Mouse (Mus musculus) bone marrow macrophage, adult 2 months (primary cell): ENCODE results near the gene Gm6309. TPM values are rescaled to one million over a fixed set of nuclear protein-coding genes. Genes with fewer than 3 reads are reported as not detected.
"Not testable (repeated sequence)": the region's sequence is repeated elsewhere in the genome, so short reads cannot be mapped to it uniquely, and the experiment has no call there.

Source experiments
- H3K27ac ChIP-seq: 2 replicates; pipeline ENCODE4 v1.5.1; 2012; ENCODE audit warnings: low read depth, low read length; ENCODE audit not compliant: insufficient read depth
- H3K4me1 ChIP-seq: 2 replicates; pipeline ENCODE4 v1.6.1; 2012; ENCODE audit warnings: low read length; ENCODE audit not compliant: control insufficient read depth, insufficient read depth
- H3K4me3 ChIP-seq: 2 replicates; pipeline ENCODE4 v1.5.1; 2012; ENCODE audit warnings: mild to moderate bottlenecking, low read length, moderate library complexity; ENCODE audit not compliant: insufficient read depth
- CTCF ChIP-seq: IDR thresholded peaks from 2 replicates; pipeline ENCODE4 v1.5.1; 2012; ENCODE audit warnings: low read depth, mild to moderate bottlenecking, low read length, moderate library complexity
- POLR2A ChIP-seq: IDR thresholded peaks from 2 replicates; pipeline ENCODE4 v1.6.1; 2012; ENCODE audit warnings: mild to moderate bottlenecking, low read depth, low read length, borderline replicate concordance
- polyA plus RNA-seq: library from polyadenylated mRNA; stranded (reverse); fragments of >200 nt; gene quantifications from 2 replicates; pipeline ENCODE4 v1.2.4, GENCODE M21; 2012; ENCODE audit not compliant: missing spikeins, insufficient read depth, insufficient read length

The Gm6309 gene
- polyA plus RNA-seq, 1 experiment, result not detected

DNA sequence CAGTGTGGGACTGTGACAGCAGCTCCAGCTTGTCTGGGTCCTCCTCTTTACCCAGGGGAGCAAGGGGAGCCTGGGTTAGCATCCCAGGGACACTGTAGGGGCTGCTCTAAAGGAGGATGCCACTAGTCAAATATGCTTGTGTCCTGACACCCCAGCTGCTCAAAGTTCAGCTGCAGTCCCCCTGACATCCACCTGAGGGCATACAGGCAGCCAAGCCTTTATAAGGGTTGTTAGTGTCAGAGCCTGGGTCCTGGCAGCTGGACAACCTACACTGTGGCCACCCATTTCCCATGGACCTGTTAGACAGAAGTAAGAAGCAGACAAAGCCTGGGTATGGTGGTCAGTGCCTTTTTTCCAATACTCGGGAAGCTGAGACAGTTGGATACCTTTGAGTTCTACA lies 17.6 kb upstream of the Gm6309 start:
- Histone ChIP-seq H3K27ac (no peak overlapping the region), H3K4me1 (no peaks in the 10 kb centered on the region), H3K4me3 (no peak overlapping the region)
- TF ChIP-seq POLR2A (no peak), CTCF (no peak)

DNA sequence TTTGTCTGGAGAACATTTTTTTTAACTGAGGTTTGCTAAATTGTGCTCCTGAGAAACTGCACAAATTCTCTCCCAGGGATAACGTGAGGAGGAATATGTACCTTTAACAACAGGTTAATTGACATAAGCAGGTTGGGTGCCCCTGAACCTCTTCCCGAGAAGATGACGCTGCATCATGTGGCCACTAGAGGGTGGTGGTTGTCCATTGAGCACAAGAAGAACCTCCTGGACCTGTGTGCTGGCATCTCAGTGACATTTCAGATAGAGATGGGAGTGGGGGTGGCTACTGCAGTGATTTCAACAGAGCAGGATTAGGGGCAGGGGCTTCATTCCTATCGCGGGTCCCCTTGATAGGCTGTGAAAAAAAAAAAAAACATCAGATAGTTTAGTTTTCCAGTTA lies 16.9 kb upstream of the Gm6309 start:
- peak; percentile 14; the same call in 1 of the 2 replicates for TF ChIP-seq CTCF
- not testable (repeated sequence) for H3K27ac ChIP-seq, H3K4me3 ChIP-seq, H3K4me1 ChIP-seq

DNA sequence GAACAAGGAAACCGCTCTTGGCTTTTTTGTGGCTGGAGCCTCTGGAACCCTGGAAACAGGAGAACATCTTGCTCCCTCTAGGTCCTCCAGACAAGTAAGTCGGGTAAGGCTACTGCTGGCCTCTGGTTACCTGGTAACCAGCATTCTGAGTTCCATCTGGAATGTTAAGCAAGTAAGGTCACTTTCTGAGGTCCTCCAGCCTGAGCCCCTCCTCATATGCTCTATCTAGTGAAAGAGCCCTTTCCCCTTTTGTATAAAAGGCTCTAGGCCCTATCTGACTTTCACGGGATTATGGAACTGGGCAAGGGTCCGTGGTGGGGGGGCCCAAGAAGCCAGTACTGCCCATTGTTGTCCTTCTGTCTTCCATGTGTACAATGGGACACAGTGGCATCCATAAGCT lies 14.7 kb upstream of the Gm6309 start, which contains the start of gene 1700001J03Rik:
Gene 1700001J03Rik (minus strand): TSS at position 101 of the 400 bp plus-strand sequence.
- H3K27ac ChIP-seq, H3K4me1 ChIP-seq, H3K4me3 ChIP-seq: not testable (repeated sequence)

DNA sequence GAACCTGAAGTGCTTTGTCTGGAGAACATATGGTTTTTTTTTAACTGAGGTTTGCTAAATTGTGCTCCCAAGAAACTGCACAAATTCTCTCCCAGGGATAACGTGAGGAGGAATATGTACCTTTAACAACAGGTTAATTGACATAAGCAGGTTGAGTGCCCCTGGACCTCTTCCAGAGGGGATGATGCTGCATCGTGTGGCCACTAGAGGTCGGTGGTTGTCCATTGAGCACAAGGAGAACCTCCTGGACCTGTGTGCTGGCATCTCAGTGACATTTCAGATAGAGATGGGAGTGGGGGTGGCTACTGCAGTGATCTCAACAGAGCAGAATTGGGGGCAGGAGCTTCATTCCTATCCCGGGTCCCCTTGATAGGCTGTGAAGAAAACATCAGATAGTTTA lies 2.2 kb upstream of the Gm6309 start:
- H3K4me1 ChIP-seq, H3K27ac ChIP-seq, H3K4me3 ChIP-seq: not testable (repeated sequence)

DNA sequence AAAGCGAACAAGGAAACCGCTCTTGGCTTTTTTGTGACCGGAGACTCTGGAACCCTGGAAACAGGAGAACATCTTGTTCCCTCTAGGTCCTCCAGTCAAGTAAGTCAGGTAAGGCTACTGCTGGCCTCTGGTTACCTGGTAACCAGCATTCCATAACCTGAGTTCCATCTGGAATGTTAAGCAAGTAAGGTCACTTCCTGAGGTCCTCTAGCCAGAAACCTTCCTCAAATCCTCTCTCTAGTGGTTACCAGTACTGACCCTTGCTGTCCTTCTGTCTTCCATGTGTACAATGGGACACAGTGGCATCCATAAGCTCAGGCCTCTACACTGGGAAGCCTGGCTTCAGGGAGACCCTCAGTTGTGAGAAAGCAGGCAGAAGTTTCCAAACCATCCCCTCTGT lies 10.1 kb downstream of the Gm6309 start, which contains the start of gene Gm5565:
Gene Gm5565 (minus strand): TSS at position 101 of the 400 bp plus-strand sequence.
- H3K27ac ChIP-seq, H3K4me1 ChIP-seq, H3K4me3 ChIP-seq: not testable (repeated sequence)

DNA sequence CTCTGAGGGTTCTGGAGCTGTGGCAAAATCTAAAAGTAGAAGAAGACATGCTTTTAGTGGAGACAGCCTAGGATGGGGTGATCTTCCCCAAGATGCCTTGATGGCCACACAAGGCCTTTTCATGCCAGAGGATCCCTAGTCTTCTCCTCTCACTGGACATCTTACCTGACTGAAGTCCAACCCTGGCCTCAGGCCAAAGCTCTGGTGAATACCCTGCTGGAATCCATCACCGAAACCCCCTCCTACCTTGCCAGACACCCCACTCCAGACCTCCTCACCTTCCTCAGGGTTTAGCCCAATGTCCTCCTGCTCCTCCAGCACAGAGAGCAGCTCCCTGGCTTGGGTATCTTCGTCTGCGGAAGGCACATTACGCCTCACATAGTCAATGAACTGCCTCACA lies 12.2 kb downstream of the Gm6309 start:
- not testable (repeated sequence) for H3K4me1 ChIP-seq, H3K27ac ChIP-seq, H3K4me3 ChIP-seq

DNA sequence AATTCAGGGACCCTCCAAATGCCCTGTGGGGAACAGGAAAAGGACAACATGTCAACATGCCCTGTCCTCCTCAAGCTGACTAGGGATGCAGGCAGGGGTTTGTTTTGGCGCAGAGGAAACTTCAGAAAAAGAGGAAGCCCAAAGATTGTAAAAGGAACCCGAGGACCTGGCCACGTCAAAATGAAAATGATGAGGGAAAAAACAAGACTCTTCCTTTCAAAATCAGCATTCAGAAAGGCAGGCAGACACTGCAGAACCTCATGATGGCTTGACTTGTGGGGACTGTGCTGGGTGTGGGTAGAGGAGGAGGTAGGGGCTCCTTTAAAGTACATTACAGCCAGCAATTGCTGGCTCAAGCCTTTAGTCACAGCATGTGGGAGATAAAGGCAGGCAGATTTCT lies 20.1 kb downstream of the Gm6309 start:
- TF ChIP-seq POLR2A (no peak), CTCF (no peak)
- Histone ChIP-seq H3K4me1 (no peaks in the 10 kb centered on the region), H3K4me3 (no peak overlapping the region), H3K27ac (no peak overlapping the region)

DNA sequence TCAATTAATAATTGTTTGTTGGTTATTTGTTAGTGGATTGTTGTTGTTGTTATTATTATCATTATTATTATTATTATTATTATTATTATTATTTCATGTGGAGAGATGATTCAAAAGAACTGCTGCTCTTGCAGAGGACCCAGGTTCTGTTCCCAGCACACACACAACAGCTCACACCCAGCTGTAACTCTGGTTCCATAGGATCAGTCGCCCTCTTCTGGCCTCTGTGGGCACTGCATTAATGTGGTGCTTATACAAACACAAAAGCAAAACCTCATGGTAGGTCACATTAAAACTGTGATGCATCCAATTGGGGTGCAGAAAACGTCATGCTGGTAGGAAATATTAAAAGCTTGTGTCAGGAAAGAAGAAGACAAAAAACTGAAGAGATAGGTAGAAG lies 22.6 kb downstream of the Gm6309 start:
- Histone ChIP-seq H3K27ac (no peak overlapping the region), H3K4me1 (no peaks in the 10 kb centered on the region), H3K4me3 (no peak overlapping the region)
- TF ChIP-seq CTCF, result no peak
- no peak for TF ChIP-seq POLR2A

Other genes starting within 250 kb of the Gm6309 start
- not detected in 2 replicates for gene Cyp3a25, start 161.1 kb downstream of the Gm6309 start, polyA plus RNA-seq
- gene Cyp3a59, start 91.5 kb downstream of the Gm6309 start, polyA plus RNA-seq, result not detected in 2 replicates
- gene Gm5565, start 10.2 kb downstream of the Gm6309 start, polyA plus RNA-seq, result not detected in 2 replicates
- 1.2 and 2.3 TPM in 2 replicates for gene 1700001J03Rik, start 14.6 kb upstream of the Gm6309 start, polyA plus RNA-seq
- 43.2 TPM in 2 replicates for gene Rnf6, start 50.8 kb upstream of the Gm6309 start, polyA plus RNA-seq
- 25.3 and 28.5 TPM in 2 replicates for gene Cdk8, start 60.5 kb upstream of the Gm6309 start, polyA plus RNA-seq
- gene Wasf3, start 214.3 kb upstream of the Gm6309 start, polyA plus RNA-seq, result not detected in 2 replicates